Mouse (Mus musculus) limb, embryonic 14.5 days (tissue): ENCODE measurements around the gene Ndufc1. TPM values are rescaled to one million over a fixed set of nuclear protein-coding genes. Genes with fewer than 3 reads are reported as not detected.
"Not testable (repeated sequence)": the region's sequence is repeated elsewhere in the genome, so short reads cannot be mapped to it uniquely, and the experiment has no call there.

Experiments
- ATAC-seq: fragments of 200-750 bp; cut with Nextera tagmentation; 2 replicates; pipeline ENCODE4 v1.8.0; 2017; ENCODE audit warnings: low read depth, moderate number of reproducible peaks, moderate TSS enrichment; ENCODE audit not compliant: low FRiP score
- DNase-seq: peaks from one replicate; pipeline ENCODE4 v3.0.0-alpha.2; 2015; ENCODE audit warnings: low spot score
- H3K27ac ChIP-seq: fragments of 300-500 bp; sonication (generic); replicated peaks from 2 replicates; pipeline ENCODE4 v1.5.1; 2014; ENCODE audit warnings: low read depth, mild to moderate bottlenecking, low read length, moderate library complexity, mixed read lengths
- H3K27me3 ChIP-seq: fragments of 300-500 bp; sonication (generic); 2 replicates; pipeline ENCODE4 v1.6.1; 2014; ENCODE audit warnings: low read length, mixed read lengths; ENCODE audit not compliant: control insufficient read depth, insufficient read depth
- H3K36me3 ChIP-seq: fragments of 300-500 bp; sonication (generic); 2 replicates; pipeline ENCODE4 v1.6.1; 2014; ENCODE audit warnings: mild to moderate bottlenecking, low read length, moderate library complexity, mixed read lengths; ENCODE audit not compliant: control insufficient read depth, insufficient read depth
- H3K4me1 ChIP-seq: fragments of 300-500 bp; sonication (generic); 2 replicates; pipeline ENCODE4 v1.6.1; 2014; ENCODE audit warnings: antibody characterized with exemption, low read length, mixed read lengths; ENCODE audit not compliant: control insufficient read depth, insufficient read depth
- H3K4me2 ChIP-seq: fragments of 300-500 bp; sonication (generic); replicated peaks from 2 replicates; pipeline ENCODE4 v1.6.1; 2014; ENCODE audit warnings: low read depth, mild to moderate bottlenecking, low read length, moderate library complexity; ENCODE audit not compliant: severe bottlenecking
- H3K4me3 ChIP-seq: fragments of 300-500 bp; sonication (generic); replicated peaks from 2 replicates; pipeline ENCODE4 v1.5.1; 2014; ENCODE audit warnings: low read length
- H3K9ac ChIP-seq: fragments of 300-500 bp; sonication (generic); 2 replicates; pipeline ENCODE4 v1.6.1; 2014; ENCODE audit warnings: mild to moderate bottlenecking, low read depth, low read length, moderate library complexity; ENCODE audit not compliant: severe bottlenecking
- H3K9me3 ChIP-seq: fragments of 300-500 bp; sonication (generic); 2 replicates; pipeline ENCODE4 v1.6.1; 2016; ENCODE audit warnings: low read length; ENCODE audit not compliant: control insufficient read depth
- POLR2A ChIP-seq: fragments of 200-500 bp; IDR thresholded peaks from 2 replicates; pipeline ENCODE4 v1.8.0; 2012; ENCODE audit warnings: inconsistent platforms, mild to moderate bottlenecking, moderate library complexity, borderline replicate concordance; ENCODE audit not compliant: insufficient read depth, insufficient read length; ENCODE audit errors: extremely low read depth
- WGBS: fragments of 180-500 bp; shearing (Covaris S2); extraction: QIAGEN DNeasy Blood & Tissue Kit; methylation state at CpG from one replicate; pipeline ENCODE4 v1.1.7; 2014; 5-methylcytosine and 5-hydroxymethylcytosine counted together
- polyA plus RNA-seq, 2 experiments: library from polyadenylated mRNA; depleted of rRNA in 1 of 2; stranded (reverse) in 1 of 2; unstranded in 1 of 2; fragments of >200 nt; fragmentation: Nextera tagmentation in 1 of 2; extraction: Ambion mirVana in 1 of 2; gene quantifications; 2 replicates each; pipeline versions ENCODE4 v1.2.1 to v1.2.3; 2012 to 2014

The Ndufc1 gene
- polyA plus RNA-seq, 2 experiments = 276 to 624 TPM

GRCm38 (mm10) chr3:51415098-51416072, 6.6 kb upstream of the Ndufc1 start, which contains the start of gene Naa15:
Naa15 (plus strand) TSS chr3:51415148.
- peak within 1 kb of the TSS; percentile 97 for H3K9ac ChIP-seq
- peak within 1 kb of the TSS; percentile 85 for H3K4me2 ChIP-seq
- WGBS = 4% methylated on average over 43 of the region's 43 CpGs
- peaks cover 19% of the 10 kb centered on the region for H3K4me1 ChIP-seq
- H3K36me3 ChIP-seq = peaks cover 3% of the 10 kb centered on the region; the same call in 1 of the 2 replicates
- no peaks in the 10 kb centered on the region for H3K9me3 ChIP-seq
- DNase-seq (peak; percentile 97), ATAC-seq (peak; percentile 95)
- H3K4me3 ChIP-seq = peak within 1 kb of the TSS; percentile 96
- no peaks in the 10 kb centered on the region for H3K27me3 ChIP-seq
- peak; percentile 86; the same call in 1 of the 2 replicates for TF ChIP-seq POLR2A
- H3K27ac ChIP-seq = peak within 1 kb of the TSS; percentile 91

DNA sequence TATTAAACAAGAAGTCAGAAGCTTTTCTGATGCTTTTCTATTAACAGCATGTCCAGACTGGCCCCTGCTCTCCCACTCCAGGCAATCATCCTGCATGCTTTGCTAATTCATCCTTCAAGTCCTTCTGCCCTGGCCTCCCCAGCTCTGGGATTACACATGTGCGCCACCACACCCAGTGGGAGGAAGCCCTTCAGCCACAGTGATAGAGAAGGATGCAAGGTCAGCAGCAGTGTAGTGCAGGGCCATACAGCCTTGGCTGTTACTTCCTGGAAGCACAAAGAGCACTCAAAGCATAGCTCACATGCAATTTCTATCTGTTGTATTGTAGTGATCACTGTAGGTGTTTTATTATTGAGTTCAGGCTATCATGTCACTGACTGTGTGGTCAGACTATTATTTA, 4.5 kb upstream of the Ndufc1 start:
- no peak for DNase-seq
- Histone ChIP-seq H3K27me3 (no peaks in the 10 kb centered on the region), H3K9ac (no peak overlapping the region), H3K4me1 (peaks cover 17% of the 10 kb centered on the region), H3K9me3 (no peaks in the 10 kb centered on the region), H3K36me3 (no peaks in the 10 kb centered on the region), H3K4me2 (no peak overlapping the region), H3K4me3 (no peak overlapping the region), H3K27ac (no peak overlapping the region)
- ATAC-seq = no peak
- no peak for TF ChIP-seq POLR2A
- WGBS = 83% methylated on average over 1 of the region's 1 CpGs

GRCm38 (mm10) chr3:51412457-51412856, 3.7 kb upstream of the Ndufc1 start:
- DNase-seq (no peak), ATAC-seq (no peak)
- no peaks in the 10 kb centered on the region for H3K27me3 ChIP-seq
- H3K4me1 ChIP-seq = peaks cover 15% of the 10 kb centered on the region
- H3K4me3 ChIP-seq = no peak overlapping the region
- no peaks in the 10 kb centered on the region for H3K9me3 ChIP-seq
- TF ChIP-seq POLR2A = no peak
- H3K9ac ChIP-seq = no peak overlapping the region
- no peak overlapping the region for H3K4me2 ChIP-seq
- no peak overlapping the region for H3K27ac ChIP-seq
- WGBS = 97% methylated on average over 7 of the region's 7 CpGs
- no peaks in the 10 kb centered on the region for H3K36me3 ChIP-seq

DNA sequence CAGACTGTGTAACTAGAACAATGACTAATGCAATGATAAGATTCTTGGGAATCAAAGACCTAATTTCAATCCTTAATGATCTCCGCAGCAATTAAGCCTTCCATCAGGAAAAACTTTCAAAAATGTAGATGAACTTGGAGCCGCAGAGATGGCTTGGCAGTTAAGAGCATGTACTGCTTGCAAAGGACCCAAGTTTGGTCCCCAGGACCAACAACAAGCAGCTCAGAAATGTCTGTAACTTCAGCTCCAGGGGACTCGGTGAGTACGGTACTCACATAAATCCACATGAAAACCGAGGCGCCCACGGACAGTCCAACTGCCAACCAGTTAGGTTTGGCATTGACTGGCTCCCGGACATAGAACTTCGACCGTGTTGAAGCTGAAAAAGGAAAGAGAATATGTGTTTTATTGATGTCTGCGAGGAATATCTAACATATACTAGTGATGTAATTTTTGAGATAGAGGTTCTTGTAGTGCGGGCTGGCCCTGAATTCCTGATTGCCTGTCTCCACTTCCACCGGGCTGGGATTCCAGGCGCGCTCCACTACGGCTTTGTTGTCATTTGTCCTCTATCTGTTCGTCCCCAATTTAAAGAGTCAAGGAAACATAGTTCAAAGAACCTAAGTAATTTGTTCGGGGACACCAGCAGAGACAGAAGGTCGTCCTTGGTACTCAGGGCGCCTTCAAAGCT, 773 bp downstream of the Ndufc1 start:
- Histone ChIP-seq H3K9ac (peak overlapping the region; percentile 90), H3K36me3 (peaks cover 23% of the 10 kb centered on the region), H3K27me3 (no peaks in the 10 kb centered on the region), H3K4me3 (peak overlapping the region; percentile 76), H3K4me2 (peak overlapping the region; percentile 75), H3K4me1 (peaks cover 7% of the 10 kb centered on the region), H3K9me3 (no peaks in the 10 kb centered on the region), H3K27ac (peak overlapping the region; percentile 94)
- no peak for TF ChIP-seq POLR2A
- ATAC-seq (peak; percentile 16; the same call in 1 of the 2 replicates), DNase-seq (no peak)
- 20% methylated on average over 20 of the region's 20 CpGs for WGBS

DNA sequence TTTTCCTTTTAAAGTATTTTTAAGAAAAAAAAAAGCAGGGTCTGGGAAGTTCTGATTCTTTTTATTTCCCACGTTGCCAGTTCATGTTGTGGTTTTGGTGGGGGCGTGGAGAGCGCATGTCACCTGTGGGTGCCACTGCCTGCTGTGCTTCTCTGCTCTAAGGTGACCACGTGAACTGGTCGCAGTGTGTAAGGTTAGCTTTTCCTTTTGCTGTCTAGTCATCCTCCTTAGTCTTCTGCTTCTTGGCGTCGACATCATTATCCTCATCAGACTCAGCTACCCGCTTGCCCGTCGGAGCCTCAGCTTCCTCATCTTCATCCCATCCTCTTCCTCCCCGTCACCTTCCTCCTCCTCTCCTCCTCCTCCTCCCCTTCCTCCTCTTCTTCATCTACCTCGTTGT, 6.2 kb downstream of the Ndufc1 start:
- H3K9ac ChIP-seq = no peak overlapping the region
- H3K4me1 ChIP-seq = peaks cover 2% of the 10 kb centered on the region
- 95% methylated on average over 12 of the region's 12 CpGs for WGBS
- H3K4me2 ChIP-seq = no peak overlapping the region
- no peak for DNase-seq
- H3K27me3 ChIP-seq = peaks cover 2% of the 10 kb centered on the region; the same call in 1 of the 2 replicates
- TF ChIP-seq POLR2A = no peak
- ATAC-seq = no peak
- H3K4me3 ChIP-seq = no peak overlapping the region
- H3K27ac ChIP-seq = no peak overlapping the region
- H3K9me3 ChIP-seq = no peaks in the 10 kb centered on the region
- peaks cover 29% of the 10 kb centered on the region for H3K36me3 ChIP-seq

DNA sequence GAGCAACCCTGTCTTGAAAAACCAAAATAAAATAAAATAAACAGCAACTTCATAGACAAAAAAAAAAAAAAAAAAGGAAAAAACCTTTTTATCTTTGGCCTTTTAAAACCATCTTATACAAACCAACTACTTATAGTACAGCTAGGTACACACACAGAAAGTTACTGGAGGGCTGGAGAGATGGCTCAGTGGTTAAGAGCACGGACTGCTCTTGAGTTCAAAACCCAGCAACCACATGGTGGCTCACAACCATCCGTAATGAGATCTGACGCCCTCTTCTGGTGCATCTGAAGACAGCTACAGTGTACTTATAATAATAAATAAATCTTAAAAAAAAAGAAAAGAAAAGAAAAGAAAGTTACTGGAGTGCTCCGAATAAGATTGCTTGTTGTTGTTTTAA, 6.7 kb downstream of the Ndufc1 start:
- not testable (repeated sequence) for DNase-seq, H3K9ac ChIP-seq, ATAC-seq, H3K27ac ChIP-seq, H3K4me2 ChIP-seq, H3K27me3 ChIP-seq, H3K9me3 ChIP-seq, H3K4me3 ChIP-seq, H3K4me1 ChIP-seq
- 76% methylated on average over 4 of the region's 4 CpGs for WGBS
- peaks cover 28% of the 10 kb centered on the region for H3K36me3 ChIP-seq
